Mouse (Mus musculus) megakaryocyte, embryonic 14.5 days (primary cell): ENCODE measurements at regions not wholly inside any gene's neighbourhood (a gene's known extent, or its start where the extent isn't known, plus 50 kb on each side); places are given as distances from the start of the nearest gene placed in this dataset.

Source experiments
- FLI1 ChIP-seq: IDR thresholded peaks from 2 replicates; pipeline ENCODE4 v1.6.1; 2012; ENCODE audit warnings: low read length, inconsistent platforms, mixed read lengths
- GATA1 ChIP-seq: IDR thresholded peaks from 3 replicates; pipeline ENCODE4 v1.6.1; 2012; ENCODE audit warnings: mixed read lengths, low read length, inconsistent platforms, borderline replicate concordance

GRCm38 (mm10) chr7:67457898-67458297, 85.2 kb upstream of the Mef2a start:
- TF ChIP-seq FLI1 (no peak), GATA1 (no peak)
